Mouse (Mus musculus) heart, adult 18-20 months (tissue): Measurements from ENCODE around the gene Mrpl19. TPM values are rescaled to one million over a fixed set of nuclear protein-coding genes. Genes with fewer than 3 reads are reported as not detected.

Experiments used
- DNase-seq, 2 experiments: peaks; one replicate each; pipeline ENCODE4 v3.0.0; 2021 to 2022; ENCODE audit warnings: mixed read lengths in 1 of 2
- total RNA-seq, 2 experiments: library from RNA; stranded (reverse); gene quantifications; 2 replicates each; pipeline ENCODE4 v1.2.3; 2021

Gene Mrpl19
- total RNA-seq, 2 experiments from 2014 or later = 38.7 to 50.0 TPM

- DNase-seq = no peak
These were observed 36.4 kb downstream of the Mrpl19 start for GRCm38 (mm10) chr6:81929402-81929801.

DNA sequence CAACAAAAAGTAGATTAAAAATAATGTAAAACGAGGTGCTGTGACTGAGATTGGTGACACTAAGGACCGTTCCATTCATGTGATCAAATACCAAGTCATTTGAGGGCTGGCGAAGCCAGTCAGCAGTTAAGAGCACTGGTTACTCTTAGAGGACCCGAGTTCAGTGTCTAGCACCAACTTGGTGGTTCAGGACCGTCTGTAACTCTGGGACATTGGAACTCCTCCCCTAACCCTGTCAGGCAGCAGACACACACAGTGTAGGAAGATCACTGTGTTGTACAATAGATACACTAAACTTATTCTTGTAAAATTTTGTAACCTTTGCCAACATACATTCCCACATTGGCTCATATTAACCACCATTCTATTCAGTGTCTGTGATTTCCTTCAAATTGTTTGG is 41.5 kb downstream of the Mrpl19 start:
- no peak for DNase-seq

DNA sequence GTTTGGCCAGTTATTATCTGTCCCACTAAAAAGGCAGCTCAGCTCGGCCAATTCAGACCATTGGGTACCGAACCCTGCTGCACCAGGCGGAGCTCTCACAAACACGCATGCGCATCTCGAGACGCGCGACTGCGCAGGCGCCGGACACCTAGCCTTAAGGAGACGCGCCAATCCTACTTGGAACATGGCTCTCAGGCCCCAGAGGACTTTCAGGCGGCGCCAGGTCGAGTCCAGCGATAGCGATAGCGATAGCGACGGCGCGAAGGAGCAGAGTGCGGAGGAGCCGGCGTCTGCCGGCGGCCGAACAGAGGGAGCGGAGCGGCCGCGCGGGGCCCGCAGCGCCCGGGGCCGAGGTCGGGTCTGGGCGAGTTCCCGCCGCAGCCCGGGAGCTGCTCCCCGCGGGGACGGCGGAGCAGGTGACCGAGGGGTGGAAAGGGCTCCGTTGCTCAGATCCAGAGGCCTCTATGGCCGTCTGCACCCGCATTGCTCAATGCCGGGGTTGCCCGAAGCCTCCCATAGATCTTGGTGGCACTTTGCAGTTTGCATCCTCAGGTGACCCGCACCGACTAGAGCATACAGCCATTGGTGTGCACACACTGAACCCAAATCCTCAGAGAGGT is 42.1 kb downstream of the Mrpl19 start, which contains the start of gene Gcfc2:
TSS of gene Gcfc2 (plus strand) at position 147 of the 620 bp plus-strand sequence.
- peak; percentile 95 to 99 for DNase-seq

DNA sequence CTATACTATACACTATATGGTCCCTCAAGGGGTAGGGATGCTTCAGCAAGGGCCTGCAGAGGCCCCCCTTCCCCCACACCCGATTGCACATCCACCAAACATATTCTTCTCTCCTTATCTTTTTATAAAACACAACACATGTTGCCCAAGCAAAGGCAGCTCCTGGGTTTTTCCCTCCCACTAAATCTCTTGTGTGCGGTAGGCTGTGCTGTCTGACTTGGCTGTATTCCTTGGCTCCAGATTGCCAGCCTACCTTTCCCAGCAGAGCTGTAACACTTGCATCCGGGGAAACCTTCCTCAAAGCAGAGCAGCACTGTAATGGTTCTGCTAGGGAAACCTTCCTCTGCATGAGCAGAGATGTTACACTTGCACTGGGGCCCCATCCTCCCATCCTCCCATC is 53.6 kb downstream of the Mrpl19 start:
- no peak for DNase-seq

DNA sequence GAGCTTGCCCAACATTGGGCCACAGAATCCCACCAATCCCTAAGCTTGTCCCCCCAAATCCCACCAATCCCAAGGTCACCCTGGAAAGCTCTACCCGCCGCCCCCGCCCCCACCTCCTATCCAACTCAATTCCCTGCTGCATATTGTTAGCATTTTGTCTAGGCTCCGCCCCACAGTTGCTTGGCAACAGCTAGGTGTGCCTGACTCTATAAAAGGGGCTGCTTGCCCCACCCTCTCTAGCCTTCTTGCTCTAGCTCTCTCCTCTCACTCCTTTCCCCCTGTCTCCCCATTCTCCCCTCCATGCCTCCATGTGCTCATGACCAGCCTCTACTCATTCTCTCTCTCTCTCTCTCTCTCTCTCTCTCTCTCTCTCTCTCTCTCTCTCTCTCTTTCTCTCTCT is 54.0 kb downstream of the Mrpl19 start:
- no peak for DNase-seq

- DNase-seq = no peak
These were observed 54.5 kb downstream of the Mrpl19 start for GRCm38 (mm10) chr6:81911244-81911643.

GRCm38 (mm10) chr6:81910302-81910855 is 55.4 kb downstream of the Mrpl19 start:
- DNase-seq = no peak

Other genes starting within 250 kb of the Mrpl19 start
- gene Gcfc2, start 42.3 kb downstream of the Mrpl19 start, total RNA-seq = 1 to 10 TPM; 2.8 to 3.0 TPM
- gene Eva1a, start 75.1 kb upstream of the Mrpl19 start, total RNA-seq = 1 to 10 TPM; 2.0 to 3.7 TPM